Mouse (Mus musculus): ENCODE data around the gene Uts2r.
A peak's percentile ranks its signal among the peaks of the same experiment; 100 is the strongest.

DNA sequence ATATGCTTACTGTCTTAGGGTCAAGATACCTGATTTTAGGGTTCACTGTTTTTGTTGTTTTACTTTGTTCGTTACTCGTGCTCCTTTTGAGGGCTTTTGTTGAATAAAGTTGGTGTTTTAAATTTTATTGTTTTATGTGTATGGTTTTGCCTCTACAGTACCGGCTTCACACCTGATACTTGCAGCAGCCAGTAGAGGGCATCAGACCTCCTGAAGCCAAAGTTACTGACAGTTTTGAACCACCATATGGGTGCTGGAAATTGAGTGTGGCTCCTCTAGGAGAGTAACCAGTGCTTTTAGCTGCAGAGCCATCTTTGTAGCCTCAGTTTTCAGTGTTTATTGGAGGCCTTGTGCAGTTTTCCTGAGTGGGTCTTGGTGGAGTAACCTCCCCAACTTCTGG is 11.9 kb upstream of the Uts2r start:
- TF ChIP-seq CTCF (conservative IDR thresholded peaks at IDR 0.05; ENCODE audit: low read length) (peak; percentile 73), NANOG (IDR thresholded peaks at IDR 0.05; ENCODE audit: borderline replicate concordance, low read length) (no peak), POU5F1 (IDR thresholded peaks at IDR 0.05; ENCODE audit: borderline replicate concordance, low read length) (no peak)

All from E14TG2a.4 (cell line).